15 mouse cellular contexts compared by ENCODE assay signal in genomic region chr9:107679501-107679900, GRCm38 (mm10). TPM values are rescaled to one million over a fixed set of nuclear protein-coding genes. Genes with fewer than 3 reads are reported as not detected.
"Had no signal": no experiment of that assay in that cellular context is flagged by ENCODE, and none has a peak within 500 bp of the region (broad histone marks: within the 10 kb centered on the region; RNA-seq: fewer than 3 reads in every experiment).

Gnat1 (minus strand) TSS chr9:107679712.

- DNase-seq: kidney, adult 2 months; kidney, postnatal 36 days; layer of hippocampus, adult 9-11 months; layer of hippocampus, postnatal 36 days; liver; liver, embryonic 13.5 days; liver, postnatal 0 days; lung, postnatal 14 days; thymus, adult 2 months; thymus, postnatal 25 days had no signal

- H3K9ac ChIP-seq: limb, embryonic 12.5 days; liver, embryonic 13.5 days; liver, postnatal 0 days; lung, embryonic 15.5 days; neural tube, embryonic 12.5 days had no signal

- ATAC-seq: intestine, embryonic 16.5 days; liver, postnatal 0 days had no signal

- H3K9me3 ChIP-seq: limb, embryonic 12.5 days; liver, embryonic 13.5 days; lung, embryonic 15.5 days; neural tube, embryonic 12.5 days had no signal

- H3K4me3 ChIP-seq: limb, embryonic 12.5 days; liver, embryonic 13.5 days; lung, embryonic 15.5 days; neural tube, embryonic 12.5 days had no signal

- H3K36me3 ChIP-seq: liver, embryonic 13.5 days had no signal

- H3K4me2 ChIP-seq: limb, embryonic 12.5 days; liver, embryonic 13.5 days; lung, embryonic 15.5 days; neural tube, embryonic 12.5 days had no signal

- H3K27ac ChIP-seq: limb, embryonic 12.5 days; liver, embryonic 13.5 days; lung, embryonic 15.5 days; macrophage; neural tube, embryonic 12.5 days had no signal

RNA-seq across cellular contexts. Expression of gene Gnat1, which starts in this region (rescaled TPM):
- polyA plus RNA-seq: macrophage had no signal
